Mouse (Mus musculus) adrenal gland, adult 2 months (tissue): ENCODE data around the gene Nrde2. TPM values are rescaled to one million over a fixed set of nuclear protein-coding genes. Genes with fewer than 3 reads are reported as not detected.

Source experiments
- DNase-seq: peaks from one replicate; pipeline ENCODE4 v3.0.0; 2021
- polyA plus RNA-seq: library from polyadenylated mRNA; depleted of rRNA; stranded (reverse); fragments of >200 nt; gene quantifications from 2 replicates; pipeline ENCODE4 v1.2.3, GENCODE M21; 2012
- total RNA-seq, 2 experiments: library from RNA; stranded (reverse); gene quantifications; 2 replicates each; pipeline ENCODE4 v1.2.3; 2021

Gene Nrde2
- total and polyA plus RNA-seq, 3 experiments = 4.6 to 17.2 (median 12.8) TPM

GRCm38 (mm10) chr12:100124913-100125798, 34.3 kb downstream of the Nrde2 start:
- peak; percentile 24 for DNase-seq

GRCm38 (mm10) chr12:100123476-100123875, 36.0 kb downstream of the Nrde2 start:
- no peak for DNase-seq

- DNase-seq = peak; percentile 87
These were observed 36.5 kb downstream of the Nrde2 start for GRCm38 (mm10) chr12:100122921-100123381.

- DNase-seq = no peak
These were observed 43.5 kb downstream of the Nrde2 start for GRCm38 (mm10) chr12:100115982-100116381.

DNA sequence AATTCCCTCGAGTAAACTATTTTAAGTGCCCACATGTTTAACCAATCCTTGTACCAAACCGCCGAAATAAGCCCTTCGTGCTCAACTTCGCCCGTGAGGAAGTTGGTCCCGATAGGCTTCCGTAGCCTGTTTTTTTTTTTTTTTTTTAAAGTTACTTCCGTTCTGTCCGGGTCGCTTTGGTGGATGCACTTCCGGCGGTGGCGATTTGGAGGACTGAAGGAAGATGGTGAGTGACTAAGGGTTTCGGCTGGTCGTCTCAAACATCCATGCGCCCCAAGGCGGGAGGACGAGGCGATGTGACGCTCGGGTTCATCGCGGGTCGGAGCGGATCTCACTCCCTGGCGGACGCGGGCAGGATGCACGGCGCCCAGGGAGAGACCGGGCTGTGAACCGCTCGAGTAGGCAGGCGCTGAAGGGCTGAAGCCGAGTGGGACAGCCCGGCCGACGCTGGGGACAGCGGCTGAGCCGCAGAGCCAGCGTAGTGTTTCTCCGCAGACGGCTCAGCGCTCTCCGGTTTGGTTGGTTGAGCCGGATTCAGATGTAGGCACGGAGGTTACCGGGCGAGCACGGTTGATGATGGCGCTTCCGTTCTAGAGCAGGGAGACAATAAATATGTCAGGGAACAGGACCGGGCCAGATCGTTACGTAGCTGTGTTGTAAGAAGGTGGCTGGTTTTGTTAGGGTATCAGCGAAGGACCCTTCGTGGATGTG, 49.3 kb downstream of the Nrde2 start, which contains the start of gene Psmc1:
Psmc1 (plus strand) TSS at position 169 of the 711 bp plus-strand sequence.
- peak; percentile 87 for DNase-seq

DNA sequence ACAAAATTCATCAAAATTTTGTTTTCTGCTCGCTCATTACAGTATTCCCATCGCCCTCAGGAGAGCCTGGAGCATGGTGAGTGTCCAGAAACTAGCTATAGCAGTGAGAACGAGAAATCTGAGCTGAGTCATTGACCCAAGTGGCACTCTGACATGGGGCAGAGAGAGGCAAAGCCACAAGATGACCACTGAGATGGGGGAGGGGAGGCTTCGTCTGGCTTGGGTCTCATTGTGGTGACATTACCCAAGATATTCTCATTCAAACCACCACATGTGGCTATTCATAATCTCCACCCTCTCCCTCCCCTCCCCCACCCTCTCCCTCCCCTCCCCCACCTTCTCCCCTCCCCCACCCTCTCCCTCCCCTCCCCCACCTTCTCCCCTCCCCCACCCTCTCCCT, 52.0 kb downstream of the Nrde2 start:
- DNase-seq = no peak

- DNase-seq = peak; percentile 63
These were observed 53.1 kb downstream of the Nrde2 start for GRCm38 (mm10) chr12:100106275-100106895.

DNA sequence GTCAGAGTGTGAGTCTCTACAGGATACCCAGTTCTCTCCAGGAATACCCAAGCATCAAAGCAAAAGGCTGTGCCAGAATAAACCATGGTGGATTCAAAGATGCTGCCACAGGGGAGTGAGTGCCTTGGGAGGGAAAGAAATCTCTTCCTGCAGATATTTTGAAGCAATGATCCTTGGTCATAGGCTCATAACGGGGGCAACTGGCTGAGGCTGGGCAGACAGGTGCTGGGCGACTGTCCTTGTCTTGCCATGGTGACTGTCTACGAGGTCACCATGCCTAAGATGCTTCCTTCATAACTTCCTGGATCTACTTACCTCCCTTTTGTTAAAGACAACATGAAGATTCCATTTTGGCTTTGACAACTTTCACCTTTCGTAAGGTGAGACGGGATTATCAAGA, 54.9 kb downstream of the Nrde2 start:
- DNase-seq = no peak

- DNase-seq = no peak
These were observed 57.8 kb downstream of the Nrde2 start for GRCm38 (mm10) chr12:100101651-100102050.

DNA sequence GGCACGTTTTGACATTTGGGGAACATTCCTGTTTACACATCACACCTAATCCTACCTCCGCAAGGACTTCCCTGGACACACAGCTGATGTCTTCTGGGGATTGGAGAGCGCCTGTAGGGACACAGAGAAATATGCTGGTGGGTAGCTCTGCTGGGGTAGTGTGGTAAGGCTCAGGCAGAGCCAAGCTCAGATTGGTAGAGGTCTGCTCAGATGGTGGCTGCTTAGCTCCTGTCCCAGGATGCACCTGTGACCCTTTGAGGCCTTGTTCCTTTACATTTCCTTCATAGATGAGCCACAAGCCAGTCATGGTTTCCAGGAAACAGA, 58.8 kb downstream of the Nrde2 start:
- DNase-seq = no peak

GRCm38 (mm10) chr12:100099971-100100706, 59.3 kb downstream of the Nrde2 start:
- no peak for DNase-seq

GRCm38 (mm10) chr12:100093046-100093445, 66.4 kb downstream of the Nrde2 start:
- DNase-seq = no peak

DNA sequence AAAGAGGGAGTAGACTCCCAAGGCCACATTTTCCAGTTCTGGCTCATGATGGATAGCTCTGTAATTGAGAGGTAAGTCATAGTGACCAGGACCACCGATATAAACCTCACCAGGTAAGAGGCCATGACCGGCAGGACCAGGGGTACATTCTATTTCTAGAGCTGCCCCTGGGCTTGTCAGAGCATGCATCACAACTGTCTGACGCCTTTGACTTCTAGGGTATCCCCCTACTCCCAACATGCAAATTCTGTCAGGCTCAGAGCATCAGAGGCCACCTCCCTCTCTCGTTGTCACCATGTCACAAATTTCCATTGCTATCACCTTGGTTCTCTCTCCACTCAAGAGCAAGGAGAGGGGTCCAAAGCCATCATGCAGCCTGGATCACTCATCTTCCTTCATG, 68.7 kb downstream of the Nrde2 start:
- DNase-seq = no peak

GRCm38 (mm10) chr12:100089265-100089664, 70.2 kb downstream of the Nrde2 start:
- DNase-seq = no peak

DNA sequence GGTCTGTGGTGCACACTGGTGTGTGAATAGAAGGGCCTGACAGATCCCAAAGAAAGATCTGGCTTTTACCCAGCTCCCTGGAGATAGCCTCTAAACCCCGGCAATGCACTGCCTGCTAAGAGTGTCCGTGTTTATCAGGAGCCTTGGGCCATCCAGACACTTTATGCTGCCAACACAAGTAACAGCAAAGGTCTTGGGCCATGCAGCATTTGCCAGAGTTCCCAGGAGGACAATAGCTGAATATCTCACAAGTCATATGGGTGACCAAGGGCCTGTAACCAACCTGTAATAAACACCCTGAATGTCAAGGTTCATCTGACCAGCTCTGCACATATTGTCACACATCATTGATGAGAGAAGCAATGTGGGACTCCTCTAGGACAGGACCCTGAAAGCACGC, 71.4 kb downstream of the Nrde2 start:
- no peak for DNase-seq

GRCm38 (mm10) chr12:100079636-100080286, 79.7 kb downstream of the Nrde2 start:
- DNase-seq = no peak

DNA sequence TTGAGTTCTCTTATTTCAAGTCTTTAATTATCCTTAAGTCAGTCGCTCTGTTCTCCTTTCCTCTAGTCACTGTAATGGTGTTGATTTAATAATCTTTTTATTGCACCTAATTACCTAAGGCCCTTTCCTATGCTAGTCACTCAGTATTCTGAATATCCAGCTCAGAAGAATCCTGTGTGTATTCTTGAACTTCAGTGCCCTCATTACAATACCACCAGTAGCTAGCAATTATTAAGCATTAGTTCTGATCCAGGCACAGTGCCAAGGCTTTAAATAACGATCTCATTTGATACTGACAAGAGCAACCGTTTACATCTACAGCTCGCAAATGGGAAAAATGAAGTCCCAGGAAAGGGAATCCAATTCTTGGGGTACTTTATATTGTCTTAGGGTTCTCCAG, 83.7 kb downstream of the Nrde2 start:
- no peak for DNase-seq
